8 mouse cellular contexts compared by ENCODE assay signal in the genomic region with DNA sequence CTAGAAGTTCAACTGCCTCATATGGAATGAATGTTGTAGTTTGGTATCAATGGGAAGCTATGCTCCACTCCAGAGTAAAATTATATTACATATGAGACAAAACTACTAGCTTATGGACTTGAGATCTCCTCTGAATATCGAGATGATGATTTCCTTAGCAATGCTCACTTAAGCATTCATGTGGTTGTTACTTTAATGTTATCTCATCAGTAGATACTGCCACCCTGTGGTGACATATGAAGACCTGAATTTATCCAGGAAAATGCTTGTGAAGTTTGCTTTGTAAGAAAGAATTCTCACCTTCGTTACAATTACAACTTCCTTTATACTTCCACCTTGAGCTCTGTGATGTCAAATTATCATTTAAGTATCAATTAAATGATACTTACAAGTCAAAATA.
DNase-seq lines count a peak whose midpoint lies in the region; ATAC-seq and TF ChIP-seq lines count a peak whose summit lies in the region.

No protein-coding gene starts in this region.

- no peaks in the 10 kb centered on the region for H3K9me3 ChIP-seq in lung, embryonic 14.5 days (ENCODE audit: low read depth, low read length)
- H3K9me3 ChIP-seq in intestine, embryonic 15.5 days: no peaks in the 10 kb centered on the region

- ATAC-seq in frontal cortex, adult (ENCODE audit: low TSS enrichment): peak; percentile 85
- ATAC-seq in lung, embryonic 14.5 days (ENCODE audit: insufficient read depth): no peak
- ATAC-seq in intestine, embryonic 15.5 days: no peak

- no peak overlapping the region for H3K9ac ChIP-seq in lung, embryonic 14.5 days
- H3K9ac ChIP-seq in intestine, embryonic 15.5 days: no peak overlapping the region

- no peak for DNase-seq in frontal cortex, postnatal 14 days (ENCODE audit: low spot score in 2 of 2)
- peak; percentile 80 for DNase-seq in lung, embryonic 14.5 days
- no peak for DNase-seq in lung, postnatal 25 days (ENCODE audit: low spot score)
- DNase-seq in embryo, embryonic 9.5 days (ENCODE audit: extremely low spot score): peak; percentile 15
- DNase-seq in retina, postnatal 1 day: peak; percentile 70
- DNase-seq in urinary bladder, postnatal 10 days (ENCODE audit: low spot score): no peak

- TF ChIP-seq CTCF in lung, embryonic 14.5 days (IDR thresholded peaks at IDR 0.05; ENCODE audit: low read depth): peak; percentile 70

- H3K36me3 ChIP-seq in lung, embryonic 14.5 days (ENCODE audit: insufficient read depth): no peaks in the 10 kb centered on the region
- no peaks in the 10 kb centered on the region for H3K36me3 ChIP-seq in intestine, embryonic 15.5 days

- 9% methylated on average over 2 of the region's 2 CpGs for WGBS in lung, embryonic 14.5 days
- 19% methylated on average over 2 of the region's 2 CpGs for WGBS in intestine, embryonic 15.5 days

- no peak overlapping the region for H3K4me2 ChIP-seq in lung, embryonic 14.5 days
- H3K4me2 ChIP-seq in intestine, embryonic 15.5 days (replicated peaks): no peak overlapping the region

- H3K4me1 ChIP-seq in lung, embryonic 14.5 days (ENCODE audit: insufficient read depth): no peaks in the 10 kb centered on the region
- no peaks in the 10 kb centered on the region for H3K4me1 ChIP-seq in intestine, embryonic 15.5 days (replicated peaks)

- H3K4me3 ChIP-seq in lung, embryonic 14.5 days (ENCODE audit: low read depth, low read length): no peak overlapping the region
- H3K4me3 ChIP-seq in intestine, embryonic 15.5 days (replicated peaks): no peak overlapping the region

- H3K27ac ChIP-seq in lung, embryonic 14.5 days (ENCODE audit: low read depth): no peak overlapping the region
- H3K27ac ChIP-seq in intestine, embryonic 15.5 days: no peak overlapping the region

- H3K27me3 ChIP-seq in lung, embryonic 14.5 days (ENCODE audit: insufficient read depth, low read length): no peaks in the 10 kb centered on the region
- H3K27me3 ChIP-seq in intestine, embryonic 15.5 days (replicated peaks): no peaks in the 10 kb centered on the region

Comparison
In these comparisons a context has a peak if more than half of its experiments do, and no peak if none do; other contexts are left out.
1. DNase-seq: peak in lung, embryonic 14.5 days (single experiment), embryo, embryonic 9.5 days (single experiment) and retina, postnatal 1 day (single experiment); none in frontal cortex, postnatal 14 days (0 of 2), lung, postnatal 25 days (single experiment) and urinary bladder, postnatal 10 days (single experiment).